Mouse (Mus musculus) left cerebral cortex, adult 18-20 months (tissue): ENCODE results near the gene Cd163l1. TPM values are rescaled to one million over a fixed set of nuclear protein-coding genes. Genes with fewer than 3 reads are reported as not detected.

Experiments used
- DNase-seq, 2 experiments: peaks; one replicate each; pipeline ENCODE4 v3.0.0; 2021 to 2022; ENCODE audit warnings: low spot score in 2 of 2, mixed read lengths in 1 of 2
- long read RNA-seq, 2 experiments: library from polyadenylated mRNA; stranded (forward); transcript quantifications; one replicate each; pipeline ENCODE4 v2.0.0; 2021
- total RNA-seq, 2 experiments: library from RNA; stranded (reverse); gene quantifications; 2 replicates each; pipeline ENCODE4 v1.2.3; 2021

Cd163l1 gene
- total RNA-seq, result not detected
- long read RNA-seq, experiment 1, result 0 reads
- long read RNA-seq, experiment 2, result 0 reads

GRCm38 (mm10) chr7:140217967-140218366, at the start of gene Cd163l1:
TSS of gene Cd163l1 (plus strand) at chr7:140218267.
- no peak for DNase-seq

- no peak for DNase-seq
These were observed 48.7 kb upstream of the Cd163l1 start for GRCm38 (mm10) chr7:140169386-140169785.

GRCm38 (mm10) chr7:140170863-140171262, 47.2 kb upstream of the Cd163l1 start:
- DNase-seq, result no peak

GRCm38 (mm10) chr7:140172936-140173335, 45.1 kb upstream of the Cd163l1 start, which contains the start of gene Olfr523:
TSS of gene Olfr523 (plus strand) at chr7:140173217.
- DNase-seq, result no peak

- DNase-seq, result no peak
These were observed 38.9 kb upstream of the Cd163l1 start for GRCm38 (mm10) chr7:140179176-140179575.

GRCm38 (mm10) chr7:140180692-140181091, 37.4 kb upstream of the Cd163l1 start:
- DNase-seq, result no peak

GRCm38 (mm10) chr7:140184206-140184605, 33.9 kb upstream of the Cd163l1 start:
- no peak for DNase-seq

- peak in 1 of 2 experiments; percentile 46 for DNase-seq
These were observed 31.1 kb upstream of the Cd163l1 start for GRCm38 (mm10) chr7:140186646-140187620.

GRCm38 (mm10) chr7:140187721-140188390, 30.2 kb upstream of the Cd163l1 start:
- DNase-seq, result no peak

GRCm38 (mm10) chr7:140188391-140189328, 29.4 kb upstream of the Cd163l1 start:
- no peak for DNase-seq

- DNase-seq, result no peak
These were observed 27.6 kb upstream of the Cd163l1 start for GRCm38 (mm10) chr7:140190435-140190834.

- DNase-seq, result no peak
These were observed 25.6 kb upstream of the Cd163l1 start for GRCm38 (mm10) chr7:140192445-140192844.

GRCm38 (mm10) chr7:140192851-140193250, 25.2 kb upstream of the Cd163l1 start:
- no peak for DNase-seq

GRCm38 (mm10) chr7:140194031-140194430, 24.0 kb upstream of the Cd163l1 start:
- peak in 1 of 2 experiments; percentile 20 for DNase-seq

- DNase-seq, result no peak
These were observed 22.1 kb upstream of the Cd163l1 start for GRCm38 (mm10) chr7:140196002-140196401.

- no peak for DNase-seq
These were observed 17.0 kb upstream of the Cd163l1 start for GRCm38 (mm10) chr7:140201090-140201489.

- no peak for DNase-seq
These were observed 12.2 kb upstream of the Cd163l1 start, which contains the start of gene Olfr524 for GRCm38 (mm10) chr7:140205864-140206263. TSS of gene Olfr524 (minus strand) at chr7:140205964.

GRCm38 (mm10) chr7:140206904-140207303, 11.2 kb upstream of the Cd163l1 start:
- no peak for DNase-seq

GRCm38 (mm10) chr7:140208153-140208552, 9.9 kb upstream of the Cd163l1 start:
- DNase-seq, result no peak

GRCm38 (mm10) chr7:140208677-140209076, 9.4 kb upstream of the Cd163l1 start:
- DNase-seq, result no peak

GRCm38 (mm10) chr7:140213841-140214240, 4.2 kb upstream of the Cd163l1 start:
- no peak for DNase-seq
